Comparison of ENCODE assay signal across 11 mouse cellular contexts in the genomic region with DNA sequence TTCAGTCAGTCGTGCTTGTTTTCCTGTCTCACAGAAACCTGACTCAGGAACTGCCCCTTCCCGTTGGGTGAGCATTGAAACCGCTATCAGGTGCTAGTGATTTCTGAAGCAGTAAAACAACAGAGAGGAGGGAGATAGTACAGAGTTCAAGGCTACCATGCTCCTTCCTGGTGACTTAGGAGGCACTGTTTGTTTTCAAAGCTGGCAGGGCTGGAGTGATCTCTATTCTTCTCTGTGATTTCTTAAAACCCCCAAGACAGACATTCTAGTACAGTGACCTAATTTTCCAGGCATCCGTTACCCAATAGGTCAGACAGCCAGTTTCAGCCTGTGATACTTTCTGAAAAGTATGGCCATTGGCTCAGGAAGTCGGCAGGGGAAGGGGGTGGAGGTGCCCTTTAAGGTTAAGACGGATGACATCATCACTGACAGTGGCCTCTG. TPM values are rescaled to one million over a fixed set of nuclear protein-coding genes. Genes with fewer than 3 reads are reported as not detected.
DNase-seq lines count a peak whose midpoint lies in the region; ATAC-seq and TF ChIP-seq lines count a peak whose summit lies in the region.
"Had no signal": no experiment of that assay in that cellular context is flagged by ENCODE, and none has a peak within 500 bp of the region (broad histone marks: within the 10 kb centered on the region; RNA-seq: fewer than 3 reads in every experiment).

No protein-coding gene starts in this region.

- no peak overlapping the region for H3K4me3 ChIP-seq in kidney, embryonic 15.5 days (replicated peaks)
- no peak overlapping the region for H3K4me3 ChIP-seq in intestine, postnatal 0 days (ENCODE audit: low read depth, low read length)
- H3K4me3 ChIP-seq: embryonic facial prominence, embryonic 13.5 days had no signal

- H3K4me1 ChIP-seq in kidney, embryonic 15.5 days, result 0 out of 2 replicates have a peak, but pooled peaks cover 3% of the 10 kb centered on the region
- peaks cover 7% of the 10 kb centered on the region for H3K4me1 ChIP-seq in intestine, postnatal 0 days (replicated peaks; ENCODE audit: control insufficient read depth, insufficient read depth, low read length)
- H3K4me1 ChIP-seq: embryonic facial prominence, embryonic 13.5 days had no signal

- H3K9ac ChIP-seq in kidney, embryonic 15.5 days, result no peak overlapping the region
- H3K9ac ChIP-seq in intestine, postnatal 0 days (ENCODE audit: low read depth, low read length), result no peak overlapping the region
- H3K9ac ChIP-seq: embryonic facial prominence, embryonic 13.5 days had no signal

- H3K27me3 ChIP-seq in kidney, embryonic 15.5 days, result no peaks in the 10 kb centered on the region
- H3K27me3 ChIP-seq in intestine, postnatal 0 days (replicated peaks; ENCODE audit: control insufficient read depth, insufficient read depth, low read length), result no peaks in the 10 kb centered on the region
- H3K27me3 ChIP-seq: embryonic facial prominence, embryonic 13.5 days had no signal

- H3K9me3 ChIP-seq in kidney, embryonic 15.5 days (replicated peaks), result no peaks in the 10 kb centered on the region
- H3K9me3 ChIP-seq in intestine, postnatal 0 days (ENCODE audit: control insufficient read depth), result no peaks in the 10 kb centered on the region
- H3K9me3 ChIP-seq: embryonic facial prominence, embryonic 13.5 days had no signal

- peak overlapping the region; percentile 12; the same call in 1 of the 2 replicates for H3K4me2 ChIP-seq in kidney, embryonic 15.5 days
- H3K4me2 ChIP-seq in intestine, postnatal 0 days (replicated peaks; ENCODE audit: low read depth), result peak overlapping the region; percentile 50
- H3K4me2 ChIP-seq: embryonic facial prominence, embryonic 13.5 days had no signal

- no peak for TF ChIP-seq CTCF in intestine, postnatal 0 days (IDR thresholded peaks at IDR 0.05; ENCODE audit: low read depth)

- no peak for DNase-seq in kidney, adult 8-10 months
- peak; percentile 29 for DNase-seq in embryo, embryonic 11 days
- peak; percentile 3 for DNase-seq in skeletal muscle tissue, adult 2 months (ENCODE audit: low read depth, low spot score)
- DNase-seq in ovary, postnatal 14 days (ENCODE audit: low spot score), result no peak
- no peak for DNase-seq in cerebellum, adult 18-20 months
- DNase-seq in left cerebral cortex, adult 9 months (ENCODE audit: low spot score in 2 of 2), result no peak
- DNase-seq: thymus, postnatal 14 days had no signal

- no peak overlapping the region for H3K27ac ChIP-seq in kidney, embryonic 15.5 days
- H3K27ac ChIP-seq in intestine, postnatal 0 days (ENCODE audit: low read depth, low read length), result peak overlapping the region; percentile 36; the same call in 1 of the 2 replicates
- H3K27ac ChIP-seq: embryonic facial prominence, embryonic 13.5 days had no signal

- no peaks in the 10 kb centered on the region for H3K36me3 ChIP-seq in kidney, embryonic 15.5 days
- no peaks in the 10 kb centered on the region for H3K36me3 ChIP-seq in intestine, postnatal 0 days (ENCODE audit: control insufficient read depth, insufficient read depth)
- H3K36me3 ChIP-seq: embryonic facial prominence, embryonic 13.5 days had no signal

- ATAC-seq in kidney, embryonic 15.5 days (replicated peaks; ENCODE audit: low FRiP score), result no peak
- peak; percentile 94 for ATAC-seq in intestine, postnatal 0 days

- WGBS in kidney, embryonic 15.5 days, result 22% methylated on average over 6 of the region's 6 CpGs
- WGBS in intestine, postnatal 0 days, result 9% methylated on average over 6 of the region's 6 CpGs

RNA-seq across cellular contexts. Expression of a gene that starts 25.1 kb away (rescaled TPM):
- 8.7 and 9.5 TPM in 2 replicates for polyA plus RNA-seq in kidney, embryonic 15.5 days (2015; fragmentation: Nextera tagmentation; extraction: Ambion mirVana)
- polyA plus RNA-seq in intestine, postnatal 0 days (2015; fragmentation: Nextera tagmentation; extraction: Ambion mirVana), result 0.61 and 0.66 TPM in 2 replicates
- polyA plus RNA-seq: embryonic facial prominence, embryonic 13.5 days; neural tube, embryonic 11.5 days had no signal

Comparison
In these comparisons a context has a peak if more than half of its experiments do, and no peak if none do; other contexts are left out.
1. DNase-seq: peak in embryo, embryonic 11 days (single experiment) and skeletal muscle tissue, adult 2 months (single experiment); none in kidney, adult 8-10 months (0 of 2), ovary, postnatal 14 days (single experiment), cerebellum, adult 18-20 months (0 of 2) and left cerebral cortex, adult 9 months (0 of 2).